In the genomic region with DNA sequence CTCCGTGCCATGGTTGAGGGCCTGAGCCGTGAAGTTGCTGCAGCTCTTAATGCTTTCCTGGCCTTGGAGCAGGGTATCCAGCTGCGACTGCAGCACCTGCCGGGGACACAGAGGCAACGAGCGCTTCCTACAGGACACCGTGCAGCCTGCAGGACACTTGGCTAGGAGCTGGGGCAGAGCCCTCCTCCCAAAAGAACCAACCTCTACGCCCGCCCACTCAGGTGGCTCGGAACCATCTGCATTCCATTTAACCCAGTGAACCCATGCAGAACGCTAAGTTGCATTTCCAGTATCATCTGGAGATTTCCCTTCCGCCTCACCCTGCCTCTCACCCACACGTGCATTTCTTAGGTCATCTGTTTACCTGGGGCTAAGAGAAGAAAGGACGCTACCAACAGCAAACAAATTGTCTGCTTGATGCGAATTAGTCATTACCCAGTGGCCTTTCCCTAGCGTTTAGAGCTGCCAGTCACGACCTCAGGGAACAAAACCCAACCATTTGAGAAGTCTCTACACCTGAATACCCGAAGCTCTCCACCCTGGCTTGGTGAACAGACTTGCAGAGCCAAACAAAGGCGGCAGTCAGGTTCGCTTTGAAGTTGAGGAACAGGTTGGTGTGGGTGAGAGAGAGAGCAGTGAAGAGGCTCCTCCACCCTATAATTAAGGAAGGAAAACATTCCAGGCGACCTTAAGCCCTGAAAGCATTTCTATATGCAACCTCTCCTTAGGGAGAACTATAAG, we compare ENCODE assay signal across 8 mouse cellular contexts. TPM values are rescaled to one million over a fixed set of nuclear protein-coding genes. Genes with fewer than 3 reads are reported as not detected.
DNase-seq lines count a peak whose midpoint lies in the region; ATAC-seq lines count a peak whose summit lies in the region.

No protein-coding gene starts in this region.

- peak; percentile 11 for DNase-seq in ovary, postnatal 14 days (ENCODE audit: low spot score)
- no peak for DNase-seq in ovary, postnatal 36 days (ENCODE audit: low spot score)
- DNase-seq in kidney, postnatal 25 days: peak; percentile 4 to 61
- no peak for DNase-seq in layer of hippocampus, postnatal 14 days (ENCODE audit: low spot score in 2 of 2)
- DNase-seq in c-Kit-positive CD71-positive TER-119-positive erythroid progenitor cells, embryonic 14.5 days (ENCODE audit: low spot score): no peak
- DNase-seq in gastrocnemius, postnatal 36 days: no peak

- no peak overlapping the region for H3K27ac ChIP-seq in forebrain, embryonic 15.5 days (replicated peaks)

- no peaks in the 10 kb centered on the region for H3K9me3 ChIP-seq in forebrain, embryonic 15.5 days

- H3K4me2 ChIP-seq in forebrain, embryonic 15.5 days (replicated peaks): no peak overlapping the region

- H3K9ac ChIP-seq in forebrain, embryonic 15.5 days (replicated peaks): no peak overlapping the region

- intact Hi-C loops in gastrocnemius, postnatal 36 days (cut with DNase I): no loop called here

- no peak overlapping the region for H3K4me3 ChIP-seq in forebrain, embryonic 15.5 days

- 55% methylated on average over 21 of the region's 21 CpGs for WGBS in forebrain, embryonic 15.5 days

- ATAC-seq in forebrain, embryonic 15.5 days (replicated peaks): 0 out of 2 replicates have a peak, but pooled peaks have one; percentile 1
- 0 out of 2 replicates have a peak, but pooled peaks have one; percentile 29 for ATAC-seq in monocyte, adult 5-6 weeks (replicated peaks; ENCODE audit: insufficient number of reproducible peaks, low FRiP score, low TSS enrichment, poor library complexity, severe bottlenecking)

- peaks cover 20% of the 10 kb centered on the region; the same call in 1 of the 2 replicates for H3K4me1 ChIP-seq in forebrain, embryonic 15.5 days

- H3K27me3 ChIP-seq in forebrain, embryonic 15.5 days: no peaks in the 10 kb centered on the region

- peaks cover 58% of the 10 kb centered on the region for H3K36me3 ChIP-seq in forebrain, embryonic 15.5 days

RNA-seq across cellular contexts. Expression of a gene that starts 17.4 kb away (rescaled TPM):
- 3.3 and 4.2 TPM in 2 replicates for polyA plus RNA-seq in forebrain, embryonic 15.5 days (2015; fragmentation: Nextera tagmentation; extraction: Ambion mirVana)
- total RNA-seq in monocyte, adult 5-6 weeks (2017): not detected in 3 replicates
- not detected for total RNA-seq in layer of hippocampus, postnatal 14 days (2021)
- not detected for total RNA-seq in gastrocnemius, postnatal 36 days (2021)

RNA-seq across cellular contexts. Expression of a gene that starts 35.7 kb away (rescaled TPM):
- polyA plus RNA-seq in forebrain, embryonic 15.5 days (2015; fragmentation: Nextera tagmentation; extraction: Ambion mirVana): 2.5 and 3.9 TPM in 2 replicates
- total RNA-seq in monocyte, adult 5-6 weeks (2017): 5.8 TPM in 1 of 3 replicates, not detected in the others
- total RNA-seq in layer of hippocampus, postnatal 14 days (2021): 1 to 10 TPM; 2.7 to 2.9 TPM
- total RNA-seq in gastrocnemius, postnatal 36 days (2021): 1 to 10 TPM; 1.6 to 2.3 TPM

Comparison
In these comparisons a context has a peak if more than half of its experiments do, and no peak if none do; other contexts are left out.
1. DNase-seq: peak in ovary, postnatal 14 days (single experiment) and kidney, postnatal 25 days (2 of 2); none in ovary, postnatal 36 days (single experiment), layer of hippocampus, postnatal 14 days (0 of 2), c-Kit-positive CD71-positive TER-119-positive erythroid progenitor cells, embryonic 14.5 days (single experiment) and gastrocnemius, postnatal 36 days (0 of 2).